Mouse (Mus musculus) heart, embryonic 15.5 days (tissue): ENCODE measurements around the gene Iqcf4. TPM values are rescaled to one million over a fixed set of nuclear protein-coding genes. Genes with fewer than 3 reads are reported as not detected.

Experiments
- ATAC-seq: fragments of 200-750 bp; cut with Nextera tagmentation; replicated peaks from 2 replicates; pipeline ENCODE4 v1.8.0; 2017; ENCODE audit warnings: low read depth, moderate TSS enrichment; ENCODE audit not compliant: insufficient number of reproducible peaks, insufficient read depth, low FRiP score
- H3K27ac ChIP-seq: fragments of 300-500 bp; sonication (generic); 2 replicates; pipeline ENCODE4 v1.5.1; 2015; ENCODE audit warnings: mild to moderate bottlenecking, inconsistent platforms
- H3K27me3 ChIP-seq: fragments of 300-500 bp; sonication (generic); 2 replicates; pipeline ENCODE4 v1.6.1; 2015; ENCODE audit warnings: inconsistent platforms
- H3K36me3 ChIP-seq: fragments of 300-500 bp; sonication (generic); 2 replicates; pipeline ENCODE4 v1.6.1; 2015; ENCODE audit warnings: mild to moderate bottlenecking, inconsistent platforms
- H3K4me1 ChIP-seq: fragments of 300-500 bp; sonication (generic); replicated peaks from 2 replicates; pipeline ENCODE4 v1.6.1; 2015; ENCODE audit warnings: inconsistent platforms
- H3K4me2 ChIP-seq: fragments of 300-500 bp; sonication (generic); 2 replicates; pipeline ENCODE4 v1.6.1; 2015; ENCODE audit warnings: inconsistent platforms, mild to moderate bottlenecking, moderate library complexity
- H3K4me3 ChIP-seq: fragments of 300-500 bp; sonication (generic); 2 replicates; pipeline ENCODE4 v1.5.1; 2015; ENCODE audit warnings: mild to moderate bottlenecking, inconsistent platforms
- H3K9ac ChIP-seq: fragments of 300-500 bp; sonication (generic); 2 replicates; pipeline ENCODE4 v1.6.1; 2015; ENCODE audit warnings: mild to moderate bottlenecking, inconsistent platforms
- H3K9me3 ChIP-seq: fragments of 300-500 bp; sonication (generic); replicated peaks from 2 replicates; pipeline ENCODE4 v1.6.1; 2016; ENCODE audit warnings: inconsistent platforms
- WGBS: fragments of 180-500 bp; shearing (Covaris S2); methylation state at CpG from one replicate; pipeline ENCODE4 v1.1.7; 2015; ENCODE audit warnings: mixed read lengths; 5-methylcytosine and 5-hydroxymethylcytosine counted together
- polyA plus RNA-seq: library from polyadenylated mRNA; unstranded; fragments of >200 nt; fragmentation: Nextera tagmentation; extraction: Ambion mirVana; gene quantifications from 2 replicates; pipeline ENCODE4 v1.2.1, GENCODE M21; 2015

Gene Iqcf4
- polyA plus RNA-seq, 1 experiment from 2014 or later, result not detected

- Histone ChIP-seq H3K4me2 (no peak overlapping the region), H3K4me1 (no peaks in the 10 kb centered on the region), H3K4me3 (no peak overlapping the region), H3K9ac (no peak overlapping the region), H3K9me3 (no peaks in the 10 kb centered on the region), H3K36me3 (no peaks in the 10 kb centered on the region), H3K27ac (no peak overlapping the region), H3K27me3 (no peaks in the 10 kb centered on the region)
- ATAC-seq, result no peak
- 77% methylated on average over 7 of the region's 7 CpGs for WGBS
These were observed 9.2 kb upstream of the Iqcf4 start for GRCm38 (mm10) chr9:106580016-106580415.

GRCm38 (mm10) chr9:106576112-106576511 lies 5.3 kb upstream of the Iqcf4 start:
- H3K9ac ChIP-seq, result no peak overlapping the region
- no peaks in the 10 kb centered on the region for H3K27me3 ChIP-seq
- H3K4me1 ChIP-seq, result no peaks in the 10 kb centered on the region
- no peaks in the 10 kb centered on the region for H3K36me3 ChIP-seq
- no peak overlapping the region for H3K4me3 ChIP-seq
- no peak overlapping the region for H3K27ac ChIP-seq
- no peak overlapping the region for H3K4me2 ChIP-seq
- WGBS, result 70% methylated on average over 2 of the region's 2 CpGs
- H3K9me3 ChIP-seq, result no peaks in the 10 kb centered on the region
- ATAC-seq, result no peak

- H3K36me3 ChIP-seq, result no peaks in the 10 kb centered on the region
- H3K4me3 ChIP-seq, result no peak overlapping the region
- WGBS, result 85% methylated on average over 5 of the region's 5 CpGs
- no peaks in the 10 kb centered on the region for H3K9me3 ChIP-seq
- H3K27me3 ChIP-seq, result no peaks in the 10 kb centered on the region
- no peak overlapping the region for H3K9ac ChIP-seq
- H3K27ac ChIP-seq, result no peak overlapping the region
- H3K4me2 ChIP-seq, result no peak overlapping the region
- no peaks in the 10 kb centered on the region for H3K4me1 ChIP-seq
- ATAC-seq, result no peak
These were observed 2.6 kb upstream of the Iqcf4 start for GRCm38 (mm10) chr9:106573366-106573765.

- no peak overlapping the region for H3K27ac ChIP-seq
- H3K27me3 ChIP-seq, result no peaks in the 10 kb centered on the region
- 77% methylated on average over 2 of the region's 2 CpGs for WGBS
- no peak for ATAC-seq
- H3K4me1 ChIP-seq, result no peaks in the 10 kb centered on the region
- H3K4me3 ChIP-seq, result no peak overlapping the region
- H3K9ac ChIP-seq, result no peak overlapping the region
- no peak overlapping the region for H3K4me2 ChIP-seq
- H3K36me3 ChIP-seq, result no peaks in the 10 kb centered on the region
- no peaks in the 10 kb centered on the region for H3K9me3 ChIP-seq
These were observed 1.4 kb upstream of the Iqcf4 start for GRCm38 (mm10) chr9:106572186-106572585.

- ATAC-seq, result no peak
- 45% methylated on average over 11 of the region's 11 CpGs for WGBS
- no peak overlapping the region for H3K4me3 ChIP-seq
- H3K4me2 ChIP-seq, result no peak overlapping the region
- H3K4me1 ChIP-seq, result no peaks in the 10 kb centered on the region
- no peaks in the 10 kb centered on the region for H3K9me3 ChIP-seq
- H3K36me3 ChIP-seq, result no peaks in the 10 kb centered on the region
- no peak overlapping the region for H3K27ac ChIP-seq
- H3K9ac ChIP-seq, result no peak overlapping the region
- H3K27me3 ChIP-seq, result no peaks in the 10 kb centered on the region
These were observed 4.4 kb downstream of the Iqcf4 start for GRCm38 (mm10) chr9:106566437-106566836.

- H3K36me3 ChIP-seq, result no peaks in the 10 kb centered on the region
- H3K27me3 ChIP-seq, result no peaks in the 10 kb centered on the region
- no peak overlapping the region for H3K9ac ChIP-seq
- no peak overlapping the region for H3K4me2 ChIP-seq
- H3K4me1 ChIP-seq, result no peaks in the 10 kb centered on the region
- ATAC-seq, result no peak
- WGBS, result 66% methylated on average over 8 of the region's 8 CpGs
- no peak overlapping the region for H3K27ac ChIP-seq
- no peak overlapping the region for H3K4me3 ChIP-seq
- no peaks in the 10 kb centered on the region for H3K9me3 ChIP-seq
These were observed 6.8 kb downstream of the Iqcf4 start for GRCm38 (mm10) chr9:106564025-106564424.

GRCm38 (mm10) chr9:106562291-106562690 lies 8.5 kb downstream of the Iqcf4 start:
- H3K36me3 ChIP-seq, result no peaks in the 10 kb centered on the region
- no peak overlapping the region for H3K4me3 ChIP-seq
- no peaks in the 10 kb centered on the region for H3K9me3 ChIP-seq
- no peak overlapping the region for H3K27ac ChIP-seq
- no peak for ATAC-seq
- no peaks in the 10 kb centered on the region for H3K4me1 ChIP-seq
- no peak overlapping the region for H3K9ac ChIP-seq
- H3K4me2 ChIP-seq, result no peak overlapping the region
- H3K27me3 ChIP-seq, result no peaks in the 10 kb centered on the region
- 83% methylated on average over 11 of the region's 11 CpGs for WGBS

GRCm38 (mm10) chr9:106561531-106561930 lies 9.3 kb downstream of the Iqcf4 start, which contains the start of gene Iqcf3:
Gene Iqcf3, minus strand, starts transcription at chr9:106561631.
- no peaks in the 10 kb centered on the region for H3K36me3 ChIP-seq
- H3K4me2 ChIP-seq, result no peak within 1 kb of the TSS
- no peaks in the 10 kb centered on the region for H3K9me3 ChIP-seq
- no peak within 1 kb of the TSS for H3K9ac ChIP-seq
- H3K4me1 ChIP-seq, result no peaks in the 10 kb centered on the region
- WGBS, result 84% methylated on average over 5 of the region's 5 CpGs
- ATAC-seq, result no peak
- no peaks in the 10 kb centered on the region for H3K27me3 ChIP-seq
- H3K4me3 ChIP-seq, result no peak within 1 kb of the TSS
- no peak within 1 kb of the TSS for H3K27ac ChIP-seq

GRCm38 (mm10) chr9:106534975-106535374 lies 35.8 kb downstream of the Iqcf4 start:
- WGBS, result 80% methylated on average over 11 of the region's 11 CpGs

GRCm38 (mm10) chr9:106534296-106534695 lies 36.5 kb downstream of the Iqcf4 start:
- no peaks in the 10 kb centered on the region for H3K36me3 ChIP-seq
- no peaks in the 10 kb centered on the region for H3K4me1 ChIP-seq
- no peak overlapping the region for H3K27ac ChIP-seq
- H3K4me3 ChIP-seq, result no peak overlapping the region
- no peaks in the 10 kb centered on the region for H3K27me3 ChIP-seq
- H3K4me2 ChIP-seq, result no peak overlapping the region
- no peak overlapping the region for H3K9ac ChIP-seq
- no peak for ATAC-seq
- H3K9me3 ChIP-seq, result no peaks in the 10 kb centered on the region
- WGBS, result 85% methylated on average over 7 of the region's 7 CpGs

More at GRCm38 (mm10) chr9:106534975-106535374, 35.8 kb downstream of the Iqcf4 start:
- Histone ChIP-seq H3K27ac (no peak overlapping the region), H3K27me3 (no peaks in the 10 kb centered on the region), H3K9me3 (no peaks in the 10 kb centered on the region), H3K9ac (no peak overlapping the region), H3K36me3 (no peaks in the 10 kb centered on the region), H3K4me1 (no peaks in the 10 kb centered on the region), H3K4me3 (no peak overlapping the region), H3K4me2 (no peak overlapping the region)
- no peak for ATAC-seq

- H3K4me3 ChIP-seq, result no peak overlapping the region
- WGBS, result 32% methylated on average over 3 of the region's 3 CpGs
- no peaks in the 10 kb centered on the region for H3K4me1 ChIP-seq
- no peaks in the 10 kb centered on the region for H3K27me3 ChIP-seq
- no peak for ATAC-seq
- H3K4me2 ChIP-seq, result no peak overlapping the region
- no peaks in the 10 kb centered on the region for H3K9me3 ChIP-seq
- H3K36me3 ChIP-seq, result no peaks in the 10 kb centered on the region
- H3K9ac ChIP-seq, result no peak overlapping the region
- no peak overlapping the region for H3K27ac ChIP-seq
These were observed 39.0 kb downstream of the Iqcf4 start for GRCm38 (mm10) chr9:106531833-106532232.

GRCm38 (mm10) chr9:106519909-106520308 lies 50.9 kb downstream of the Iqcf4 start:
- no peaks in the 10 kb centered on the region for H3K9me3 ChIP-seq
- no peak overlapping the region for H3K4me3 ChIP-seq
- WGBS, result 62% methylated on average over 8 of the region's 8 CpGs
- no peaks in the 10 kb centered on the region for H3K36me3 ChIP-seq
- no peaks in the 10 kb centered on the region; the same call in 1 of the 2 replicates for H3K27me3 ChIP-seq
- H3K27ac ChIP-seq, result no peak overlapping the region
- H3K4me1 ChIP-seq, result no peaks in the 10 kb centered on the region
- H3K9ac ChIP-seq, result no peak overlapping the region
- ATAC-seq, result no peak
- no peak overlapping the region for H3K4me2 ChIP-seq
